8 mouse cellular contexts compared by ENCODE assay signal in genomic region chr1:171248386-171249226, GRCm38 (mm10). TPM values are rescaled to one million over a fixed set of nuclear protein-coding genes. Genes with fewer than 3 reads are reported as not detected.
DNase-seq lines count a peak whose midpoint lies in the region; ATAC-seq and TF ChIP-seq lines count a peak whose summit lies in the region.

No protein-coding gene starts in this region.

- dilution Hi-C loops in CH12.LX (cut with MboI; ENCODE audit: extremely low pct_ligation_motif_present, extremely low pct_unique_long_range_greater_than_20kb, low sequenced_read_pairs), result no loop called here

- 27% methylated on average over 3 of the region's 3 CpGs for WGBS in heart, embryonic 11.5 days (ENCODE audit: insufficient replicate concordance)
- 35% methylated on average over 3 of the region's 3 CpGs for WGBS in embryonic facial prominence, embryonic 12.5 days
- 57% methylated on average over 3 of the region's 3 CpGs for WGBS in limb, embryonic 13.5 days

- 0 out of 2 replicates have a peak, but pooled peaks cover 3% of the 10 kb centered on the region for H3K27me3 ChIP-seq in heart, embryonic 11.5 days (ENCODE audit: control insufficient read depth, insufficient read depth, low read length)
- H3K27me3 ChIP-seq in CH12.LX (replicated peaks), result peaks cover 11% of the 10 kb centered on the region
- H3K27me3 ChIP-seq in embryonic facial prominence, embryonic 12.5 days, result no peaks in the 10 kb centered on the region
- no peaks in the 10 kb centered on the region for H3K27me3 ChIP-seq in limb, embryonic 13.5 days

- TF ChIP-seq POLR2A in CH12.LX (IDR thresholded peaks at IDR 0.05; ENCODE audit: low read depth, low read length), result no peak

- TF ChIP-seq EP300 in CH12.LX (IDR thresholded peaks at IDR 0.05; ENCODE audit: low read length), result no peak

- no peak overlapping the region for H3K9ac ChIP-seq in heart, embryonic 11.5 days (ENCODE audit: low read depth, low read length)
- 0 out of 2 replicates have a peak overlapping the region, but pooled peaks have one; percentile 8 for H3K9ac ChIP-seq in CH12.LX (ENCODE audit: insufficient read depth, low read depth)
- no peak overlapping the region for H3K9ac ChIP-seq in embryonic facial prominence, embryonic 12.5 days
- no peak overlapping the region for H3K9ac ChIP-seq in limb, embryonic 13.5 days

- peak overlapping the region; percentile 92; the same call in 1 of the 2 replicates for H3K27ac ChIP-seq in heart, embryonic 11.5 days (ENCODE audit: low read depth, low read length)
- H3K27ac ChIP-seq in CH12.LX (ENCODE audit: insufficient read depth, low read depth), result no peak overlapping the region; the same call in 1 of the 2 replicates
- H3K27ac ChIP-seq in embryonic facial prominence, embryonic 12.5 days, result peak overlapping the region; percentile 94
- peak overlapping the region; percentile 90; the same call in 1 of the 2 replicates for H3K27ac ChIP-seq in limb, embryonic 13.5 days

- H3K9me3 ChIP-seq in heart, embryonic 11.5 days (replicated peaks; ENCODE audit: control insufficient read depth, low read length), result no peaks in the 10 kb centered on the region
- H3K9me3 ChIP-seq in CH12.LX (replicated peaks; ENCODE audit: low read length), result no peaks in the 10 kb centered on the region
- no peaks in the 10 kb centered on the region for H3K9me3 ChIP-seq in embryonic facial prominence, embryonic 12.5 days
- H3K9me3 ChIP-seq in limb, embryonic 13.5 days, result no peaks in the 10 kb centered on the region

- peaks cover 6% of the 10 kb centered on the region; the same call in 1 of the 2 replicates for H3K36me3 ChIP-seq in heart, embryonic 11.5 days (ENCODE audit: control insufficient read depth, insufficient read depth, low read length)
- H3K36me3 ChIP-seq in CH12.LX (replicated peaks in 1 of 2; ENCODE audit: control insufficient read depth in 1 of 2, insufficient read depth in 1 of 2, low read length in 1 of 2), result peaks cover 11 to 18% of the 10 kb centered on the region in 2 experiments
- peaks cover 10% of the 10 kb centered on the region for H3K36me3 ChIP-seq in embryonic facial prominence, embryonic 12.5 days
- H3K36me3 ChIP-seq in limb, embryonic 13.5 days, result peaks cover 18% of the 10 kb centered on the region

- no peak for ATAC-seq in heart, embryonic 11.5 days (replicated peaks; ENCODE audit: insufficient number of reproducible peaks, low FRiP score, low TSS enrichment)
- ATAC-seq in embryonic facial prominence, embryonic 12.5 days (ENCODE audit: insufficient number of reproducible peaks, insufficient read depth, low FRiP score, low TSS enrichment), result no peak
- ATAC-seq in limb, embryonic 13.5 days (ENCODE audit: low FRiP score, low read depth), result no peak
- no peak for ATAC-seq in erythroblast, adult 5-6 weeks (replicated peaks; ENCODE audit: low FRiP score, poor library complexity, severe bottlenecking)

- in situ Hi-C loops in CH12.LX (cut with MboI; ENCODE audit: low pct_ligation_motif_present, low pct_unique_long_range_greater_than_20kb, low sequenced_read_pairs), result no loop called here

- TF ChIP-seq CTCF in CH12.LX (conservative IDR thresholded peaks at IDR 0.05 in 1 of 2, IDR thresholded peaks at IDR 0.05 in 1 of 2; ENCODE audit: low read depth in 2 of 2, low read length in 2 of 2), result no peak

- no peak overlapping the region for H3K4me3 ChIP-seq in heart, embryonic 11.5 days (ENCODE audit: low read depth, low read length)
- peak overlapping the region in 1 of 3 experiments; percentile 46 for H3K4me3 ChIP-seq in CH12.LX (replicated peaks in 1 of 3; ENCODE audit: low read depth in 2 of 3, low read length in 2 of 3, poor library complexity in 1 of 3)
- H3K4me3 ChIP-seq in embryonic facial prominence, embryonic 12.5 days, result no peak overlapping the region
- H3K4me3 ChIP-seq in limb, embryonic 13.5 days, result no peak overlapping the region

- H3K4me2 ChIP-seq in heart, embryonic 11.5 days, result peak overlapping the region; percentile 81; the same call in 1 of the 2 replicates
- H3K4me2 ChIP-seq in CH12.LX (ENCODE audit: insufficient read depth, low read depth, poor library complexity, severe bottlenecking), result no peak overlapping the region
- H3K4me2 ChIP-seq in embryonic facial prominence, embryonic 12.5 days (replicated peaks), result no peak overlapping the region
- no peak overlapping the region for H3K4me2 ChIP-seq in limb, embryonic 13.5 days (replicated peaks)

- no peak for DNase-seq in heart, postnatal 4 days
- DNase-seq in CH12.LX (ENCODE audit: extremely low read depth), result no peak
- DNase-seq in thymus, postnatal 4 days, result no peak
- DNase-seq in urinary bladder, adult 18-20 months (ENCODE audit: low spot score in 2 of 2), result no peak

- H3K79me2 ChIP-seq in CH12.LX (replicated peaks; ENCODE audit: control insufficient read depth, extremely low read depth, insufficient read depth, poor library complexity, severe bottlenecking), result peaks cover 20% of the 10 kb centered on the region

- peaks cover 41% of the 10 kb centered on the region for H3K4me1 ChIP-seq in heart, embryonic 11.5 days (ENCODE audit: control insufficient read depth, insufficient read depth, low read length)
- peaks cover 17 to 51% of the 10 kb centered on the region in 2 experiments for H3K4me1 ChIP-seq in CH12.LX (ENCODE audit: control insufficient read depth in 1 of 2, insufficient read depth in 2 of 2)
- H3K4me1 ChIP-seq in embryonic facial prominence, embryonic 12.5 days, result peaks cover 70% of the 10 kb centered on the region
- H3K4me1 ChIP-seq in limb, embryonic 13.5 days, result peaks cover 70% of the 10 kb centered on the region

- TF ChIP-seq RAD21 in CH12.LX (IDR thresholded peaks at IDR 0.05; ENCODE audit: low read depth, low read length), result no peak

TF ChIP-seq in CH12.LX, 34 proteins besides CTCF, POLR2A, EP300 and RAD21 (continues in another document):
- TF ChIP-seq USF2 (conservative IDR thresholded peaks at IDR 0.05; ENCODE audit: low read depth, low read length), result no peak
- 0 out of 2 replicates have a peak, but pooled peaks have one; percentile 8 for TF ChIP-seq ELF1 (IDR thresholded peaks at IDR 0.05; ENCODE audit: low read depth, low read length)

RNA-seq across cellular contexts. Expression of gene Adamts4, which starts 1.6 kb away (rescaled TPM):
- 1.5 and 1.7 TPM in 2 replicates for polyA plus RNA-seq in heart, embryonic 11.5 days (2014; fragmentation: Nextera tagmentation; extraction: Ambion mirVana)
- total RNA-seq in heart, postnatal 4 days (2021), result 1 to 10 TPM; 8.2 to 8.7 TPM
- total RNA-seq in CH12.LX (2012; rRNA removed) (0.13 and 0.25 TPM in 2 replicates), CH12.LX (2014; rRNA removed) (0.04 and 0.08 TPM in 2 replicates)
- 0.09 and 0.19 TPM in 2 replicates for polyA plus RNA-seq in CH12.LX (2012; ENCODE audit: insufficient read length, low read depth)
- 18.2 and 18.6 TPM in 2 replicates for polyA plus RNA-seq in embryonic facial prominence, embryonic 12.5 days (2016; fragmentation: Nextera tagmentation; extraction: Ambion mirVana)
- polyA plus RNA-seq in limb, embryonic 13.5 days (2015; fragmentation: Nextera tagmentation; extraction: Ambion mirVana), result 12.7 and 14.3 TPM in 2 replicates
- 0.19 TPM in 1 of 2 replicates, not detected in the other for total RNA-seq in erythroblast, adult 5-6 weeks (2015; ENCODE audit: low replicate concordance)
- total RNA-seq in erythroblast, adult 5-6 weeks (2017; ENCODE audit: low replicate concordance), result not detected in 2 replicates

RNA-seq across cellular contexts. Expression of gene Ndufs2, which starts 2.6 kb away (rescaled TPM):
- 446 and 471 TPM in 2 replicates for polyA plus RNA-seq in heart, embryonic 11.5 days (2014; fragmentation: Nextera tagmentation; extraction: Ambion mirVana)
- 100 to 1,000 TPM; 862 to 916 TPM for total RNA-seq in heart, postnatal 4 days (2021)
- total RNA-seq in CH12.LX (2012; rRNA removed) (244 and 265 TPM in 2 replicates), CH12.LX (2014; rRNA removed) (239 and 242 TPM in 2 replicates)
- 242 and 264 TPM in 2 replicates for polyA plus RNA-seq in CH12.LX (2012; ENCODE audit: insufficient read length, low read depth)
- 236 and 243 TPM in 2 replicates for polyA plus RNA-seq in embryonic facial prominence, embryonic 12.5 days (2016; fragmentation: Nextera tagmentation; extraction: Ambion mirVana)
- polyA plus RNA-seq in limb, embryonic 13.5 days (2015; fragmentation: Nextera tagmentation; extraction: Ambion mirVana), result 253 and 254 TPM in 2 replicates
- 62.9 and 78.4 TPM in 2 replicates for total RNA-seq in erythroblast, adult 5-6 weeks (2015; ENCODE audit: low replicate concordance)
- total RNA-seq in erythroblast, adult 5-6 weeks (2017; ENCODE audit: low replicate concordance), result 48.0 and 62.1 TPM in 2 replicates

RNA-seq across cellular contexts. Expression of gene Fcer1g, which starts 14.4 kb away (rescaled TPM):
- polyA plus RNA-seq in heart, embryonic 11.5 days (2014; fragmentation: Nextera tagmentation; extraction: Ambion mirVana), result 12.1 and 18.4 TPM in 2 replicates
- total RNA-seq in heart, postnatal 4 days (2021), result 10 to 100 TPM in 1 of 2 experiments, 1 to 10 TPM in 1; 8.7 to 10.1 TPM
- total RNA-seq in CH12.LX (2012; rRNA removed) (10.1 and 13.6 TPM in 2 replicates), CH12.LX (2014; rRNA removed) (22.7 and 31.3 TPM in 2 replicates)
- 35.6 and 51.2 TPM in 2 replicates for polyA plus RNA-seq in CH12.LX (2012; ENCODE audit: insufficient read length, low read depth)
- polyA plus RNA-seq in embryonic facial prominence, embryonic 12.5 days (2016; fragmentation: Nextera tagmentation; extraction: Ambion mirVana), result 23.3 and 23.6 TPM in 2 replicates
- polyA plus RNA-seq in limb, embryonic 13.5 days (2015; fragmentation: Nextera tagmentation; extraction: Ambion mirVana), result 37.8 and 39.1 TPM in 2 replicates
- 269 and 282 TPM in 2 replicates for total RNA-seq in erythroblast, adult 5-6 weeks (2015; ENCODE audit: low replicate concordance)
- 89.5 and 162 TPM in 2 replicates for total RNA-seq in erythroblast, adult 5-6 weeks (2017; ENCODE audit: low replicate concordance)

RNA-seq across cellular contexts. Expression of gene B4galt3, which starts 21.5 kb away (rescaled TPM):
- polyA plus RNA-seq in heart, embryonic 11.5 days (2014; fragmentation: Nextera tagmentation; extraction: Ambion mirVana), result 48.4 and 49.4 TPM in 2 replicates
- 10 to 100 TPM; 26.7 to 29.9 TPM for total RNA-seq in heart, postnatal 4 days (2021)
- total RNA-seq in CH12.LX (2012; rRNA removed) (27.4 and 27.8 TPM in 2 replicates), CH12.LX (2014; rRNA removed) (18.3 and 19.3 TPM in 2 replicates)
- 23.1 TPM in 2 replicates for polyA plus RNA-seq in CH12.LX (2012; ENCODE audit: insufficient read length, low read depth)
- 86.0 and 89.3 TPM in 2 replicates for polyA plus RNA-seq in embryonic facial prominence, embryonic 12.5 days (2016; fragmentation: Nextera tagmentation; extraction: Ambion mirVana)
- 86.2 and 94.0 TPM in 2 replicates for polyA plus RNA-seq in limb, embryonic 13.5 days (2015; fragmentation: Nextera tagmentation; extraction: Ambion mirVana)
- 8.1 and 11.3 TPM in 2 replicates for total RNA-seq in erythroblast, adult 5-6 weeks (2015; ENCODE audit: low replicate concordance)
- total RNA-seq in erythroblast, adult 5-6 weeks (2017; ENCODE audit: low replicate concordance), result 7.7 and 29.1 TPM in 2 replicates

RNA-seq across cellular contexts. Expression of gene Apoa2, which starts 23.8 kb away (rescaled TPM):
- polyA plus RNA-seq in heart, embryonic 11.5 days (2014; fragmentation: Nextera tagmentation; extraction: Ambion mirVana), result 13.6 and 55.4 TPM in 2 replicates
- 1 to 10 TPM; 1.7 to 1.8 TPM for total RNA-seq in heart, postnatal 4 days (2021)
- total RNA-seq in CH12.LX (2012; rRNA removed) (5.3 and 6.2 TPM in 2 replicates), CH12.LX (2014; rRNA removed) (3.0 and 3.7 TPM in 2 replicates)
- polyA plus RNA-seq in CH12.LX (2012; ENCODE audit: insufficient read length, low read depth), result 3.1 and 4.9 TPM in 2 replicates
- 3.5 and 3.7 TPM in 2 replicates for polyA plus RNA-seq in embryonic facial prominence, embryonic 12.5 days (2016; fragmentation: Nextera tagmentation; extraction: Ambion mirVana)
- 2.0 and 15.7 TPM in 2 replicates for polyA plus RNA-seq in limb, embryonic 13.5 days (2015; fragmentation: Nextera tagmentation; extraction: Ambion mirVana)
- total RNA-seq in erythroblast, adult 5-6 weeks (2015; ENCODE audit: low replicate concordance), result not detected in 2 replicates
- not detected in 2 replicates for total RNA-seq in erythroblast, adult 5-6 weeks (2017; ENCODE audit: low replicate concordance)
